Mouse (Mus musculus) urinary bladder, adult 18-20 months (tissue): ENCODE measurements around the gene Lpo.

Experiments
- DNase-seq, 2 experiments: peaks; one replicate each; pipeline ENCODE4 v3.0.0; 2022; ENCODE audit warnings: low spot score in 2 of 2, mixed read lengths in 2 of 2

Lpo gene

GRCm38 (mm10) chr11:87758957-87759608 lies 69.0 kb downstream of the Lpo start:
- DNase-seq, result no peak

DNA sequence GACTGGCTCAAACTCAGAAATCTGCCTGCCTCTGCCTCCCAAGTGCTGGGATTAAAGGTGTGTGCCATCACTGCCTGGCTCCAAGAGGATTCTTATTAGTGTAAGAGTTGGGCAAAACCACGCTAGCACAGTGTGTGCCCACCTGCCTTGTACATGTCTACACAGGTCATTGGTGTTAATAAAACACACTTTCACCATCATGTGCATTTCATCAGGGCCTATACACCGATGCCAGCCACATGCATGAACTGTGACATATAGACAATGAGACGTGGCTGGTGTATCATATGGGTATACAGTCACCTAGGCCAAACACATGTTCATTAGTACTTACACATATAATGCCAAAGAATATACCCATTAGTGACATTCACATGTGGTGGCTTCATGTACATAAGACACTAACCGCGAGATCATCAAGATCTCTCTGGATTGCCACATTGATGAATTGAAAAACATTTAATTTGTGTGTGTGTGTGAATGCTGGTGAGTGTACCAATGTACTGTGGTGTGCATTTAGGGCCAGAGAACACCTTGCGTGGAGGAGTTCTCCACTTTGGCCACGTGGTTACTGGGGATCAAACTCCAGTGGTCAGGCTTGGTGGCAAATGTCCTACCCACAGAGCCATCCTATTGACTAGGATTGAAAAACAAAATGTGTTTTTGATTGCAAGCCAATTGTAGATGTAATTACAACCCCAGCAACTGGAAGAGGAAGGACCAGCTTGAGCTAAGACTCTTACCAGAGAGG lies 69.8 kb downstream of the Lpo start:
- no peak for DNase-seq

DNA sequence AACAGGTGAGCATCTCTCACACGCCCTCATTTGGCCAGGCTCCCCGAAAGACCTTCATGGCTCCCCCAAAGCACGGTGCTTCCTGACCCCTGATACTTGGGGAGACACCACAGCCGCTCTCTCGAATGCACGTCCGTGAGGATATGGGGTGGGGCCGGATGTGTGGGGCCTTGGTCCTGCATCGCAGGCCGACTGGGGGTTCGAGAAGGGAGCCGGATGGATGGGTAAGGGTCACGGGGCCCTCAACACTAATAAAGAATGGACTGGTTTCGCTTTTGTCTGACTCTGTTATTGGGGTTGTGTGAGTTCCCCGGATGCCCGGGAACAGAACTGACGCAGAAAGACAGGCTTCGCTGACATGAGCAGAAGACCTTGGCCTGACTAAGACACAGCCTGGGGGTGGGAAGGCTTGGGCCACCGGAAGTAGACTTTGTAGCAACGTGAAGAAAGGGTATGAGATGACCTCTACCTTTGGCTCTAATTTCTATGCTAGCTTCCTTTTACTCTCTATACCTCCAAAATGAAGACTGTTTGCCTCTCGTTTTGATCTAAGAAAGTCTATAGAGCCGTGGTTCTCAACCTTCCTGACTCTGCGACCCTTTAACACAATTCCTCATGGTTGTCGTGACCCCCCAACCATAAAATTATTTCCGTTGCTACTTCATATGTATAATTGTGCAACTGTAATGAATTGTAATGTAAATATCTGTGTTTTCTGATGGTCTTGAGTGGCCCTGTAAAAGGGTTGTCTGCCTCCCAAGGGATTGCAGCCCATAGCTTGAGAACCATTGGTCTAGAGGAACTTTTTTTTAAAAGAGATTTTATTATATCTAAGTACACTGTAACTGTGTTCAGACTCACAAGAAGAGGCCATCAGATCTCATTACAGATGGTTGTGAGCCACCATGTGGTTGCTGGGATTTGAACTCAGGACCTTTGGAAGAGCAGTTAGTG lies 70.8 kb downstream of the Lpo start:
- DNase-seq, result no peak
